Mouse (Mus musculus): Measurements from ENCODE around the gene Olfr313.
"Not testable (repeated sequence)": the region's sequence is repeated elsewhere in the genome, so short reads cannot be mapped to it uniquely, and the experiment has no call there.

Gene Olfr313

DNA sequence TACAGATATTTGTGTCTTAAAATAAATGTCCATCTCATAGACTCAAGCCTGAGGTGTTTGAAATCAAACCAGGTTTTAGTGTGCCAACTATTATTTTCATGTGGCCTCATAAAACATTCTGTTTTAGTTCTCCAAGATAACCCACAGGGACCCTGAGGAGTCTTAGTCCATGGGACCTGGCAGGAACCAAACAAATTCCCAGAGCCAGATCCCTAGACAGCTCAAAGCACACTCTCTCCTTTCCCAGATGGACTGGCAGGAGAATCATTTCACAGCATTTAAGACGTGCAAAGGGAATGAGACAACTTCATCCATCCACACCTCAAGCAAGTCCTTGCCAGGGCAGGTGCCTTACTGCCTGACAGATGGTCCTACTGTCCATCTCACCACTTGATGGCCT lies at the start of gene Olfr313:
Olfr313 (plus strand) TSS at position 301 of the 400 bp plus-strand sequence.
- not testable (repeated sequence) for DNase-seq (ENCODE audit: low spot score in 2 of 2)

GRCm38 (mm10) chr11:58772888-58773287 lies 41.9 kb upstream of the Olfr313 start, which contains the start of gene Olfr315:
Gene Olfr315, plus strand, starts transcription at chr11:58773188.
- DNase-seq (ENCODE audit: low spot score in 2 of 2) = no peak

- DNase-seq (ENCODE audit: low spot score in 2 of 2) = no peak
Observed at GRCm38 (mm10) chr11:58782480-58783089, 32.2 kb upstream of the Olfr313 start, which contains the start of gene Olfr314. Gene Olfr314, plus strand, starts transcription at chr11:58782952.

DNA sequence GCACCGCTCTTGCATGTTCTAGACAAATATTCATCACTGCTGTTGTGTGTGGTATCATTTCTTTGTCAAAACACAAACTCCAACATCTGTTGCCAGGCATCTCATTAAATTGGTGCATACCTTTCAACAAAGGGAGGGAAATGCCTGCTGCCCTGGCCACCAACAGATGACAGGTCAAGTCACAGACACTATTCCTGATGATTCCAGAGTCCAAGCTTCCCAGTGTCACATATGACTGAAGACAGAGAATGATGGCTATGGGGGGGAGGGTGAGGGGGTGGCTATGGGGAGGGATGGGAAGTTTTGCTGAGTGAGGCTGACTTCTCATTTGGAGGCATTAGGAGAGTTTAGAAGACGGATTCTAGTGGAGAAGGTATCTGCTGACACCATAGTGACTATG lies 30.6 kb upstream of the Olfr313 start:
- no peak for DNase-seq (ENCODE audit: low spot score in 2 of 2)

- DNase-seq (ENCODE audit: low spot score in 2 of 2) = no peak
Observed at GRCm38 (mm10) chr11:58787651-58788050, 27.1 kb upstream of the Olfr313 start.

DNA sequence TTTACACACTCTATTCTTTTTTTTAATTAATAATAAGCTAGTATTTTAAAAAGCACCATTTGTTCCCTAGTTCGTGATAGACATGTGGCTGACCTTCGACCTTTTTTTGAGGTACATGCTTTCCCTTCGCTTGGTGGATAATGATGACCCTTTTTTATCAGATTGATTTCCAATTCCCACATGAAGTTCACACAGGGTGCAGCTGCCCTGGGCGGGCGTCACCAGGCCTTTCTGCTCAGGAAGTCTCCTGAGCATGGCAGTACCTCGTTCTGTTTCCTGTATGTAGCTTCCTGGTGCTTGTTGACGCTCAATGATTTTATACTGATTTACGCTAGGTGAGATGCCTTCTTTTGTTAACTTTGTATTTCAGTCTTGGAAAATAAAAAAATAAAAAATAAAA lies 26.5 kb upstream of the Olfr313 start:
- no peak for DNase-seq (ENCODE audit: low spot score in 2 of 2)

- no peak for DNase-seq (ENCODE audit: low spot score in 2 of 2)
Observed at GRCm38 (mm10) chr11:58789532-58789931, 25.3 kb upstream of the Olfr313 start.

- no peak for DNase-seq (ENCODE audit: low spot score in 2 of 2)
Observed at GRCm38 (mm10) chr11:58790053-58790452, 24.7 kb upstream of the Olfr313 start.

- no peak for DNase-seq (ENCODE audit: low spot score in 2 of 2)
Observed at GRCm38 (mm10) chr11:58790646-58791045, 24.2 kb upstream of the Olfr313 start.

DNA sequence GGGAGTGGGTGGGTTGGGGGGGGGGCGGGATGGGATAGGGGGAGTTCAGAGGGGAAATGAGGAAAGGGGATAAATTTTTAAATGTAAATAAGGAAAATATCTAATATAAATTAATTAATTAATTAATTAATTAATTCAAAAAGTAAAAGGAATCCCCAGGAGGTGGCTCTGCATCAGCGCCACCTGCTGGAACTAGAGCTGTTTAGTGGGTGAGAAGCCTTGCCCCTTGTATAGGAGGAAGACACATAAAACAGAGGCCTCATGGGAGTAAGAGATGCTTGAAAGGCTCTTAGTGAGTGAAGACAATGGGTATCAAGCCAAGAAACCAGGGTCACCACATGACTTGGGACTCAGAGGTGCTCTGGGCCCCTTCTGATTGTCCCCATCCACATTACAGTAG lies 18.9 kb upstream of the Olfr313 start:
- DNase-seq (ENCODE audit: low spot score in 2 of 2) = no peak

DNA sequence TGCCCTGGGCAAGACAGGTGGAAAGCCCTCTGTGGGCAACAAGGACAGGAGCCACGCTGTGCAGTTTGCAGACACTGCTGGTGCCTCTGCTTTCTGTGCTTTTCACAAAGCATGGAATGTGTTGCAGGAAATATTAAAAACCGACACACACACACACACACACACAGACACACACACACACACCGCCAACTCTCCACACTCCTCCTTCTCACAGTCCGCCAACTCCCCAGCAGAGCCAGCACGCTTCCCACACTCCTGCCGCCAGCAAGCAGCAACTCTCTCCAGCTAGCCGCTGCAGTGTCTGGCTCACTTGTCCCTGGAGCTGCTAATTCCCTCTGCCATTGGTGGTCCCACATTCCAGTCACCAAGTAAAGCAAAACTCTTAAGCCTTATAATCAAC lies 17.9 kb upstream of the Olfr313 start:
- DNase-seq (ENCODE audit: low spot score in 2 of 2) = no peak

GRCm38 (mm10) chr11:58799747-58800146 lies 15.1 kb upstream of the Olfr313 start:
- no peak for DNase-seq (ENCODE audit: low spot score in 2 of 2)

GRCm38 (mm10) chr11:58801558-58802228 lies 13.1 kb upstream of the Olfr313 start, which contains the start of gene Fam183b:
Gene Fam183b, minus strand, starts transcription at chr11:58801960.
- DNase-seq (ENCODE audit: low spot score in 2 of 2) = no peak

DNA sequence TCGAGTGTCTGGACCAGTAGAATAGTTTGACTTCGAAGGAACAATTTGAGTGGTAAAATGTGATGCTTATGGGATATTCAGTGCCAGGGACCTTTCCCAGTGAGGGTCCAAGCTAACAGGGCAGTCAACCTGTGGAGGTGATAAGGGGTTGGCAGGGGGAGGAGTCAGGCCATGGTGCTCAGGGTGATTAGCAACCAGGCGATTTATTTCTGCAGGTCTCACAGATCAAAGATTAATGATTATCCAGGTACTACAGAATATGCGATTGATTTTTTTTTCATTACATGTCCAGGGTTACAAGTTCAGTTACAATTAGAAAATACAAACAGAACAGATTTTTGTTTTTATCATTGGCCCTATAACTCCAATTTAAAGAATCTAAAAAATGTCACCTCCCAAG lies 10.9 kb upstream of the Olfr313 start:
- DNase-seq (ENCODE audit: low spot score in 2 of 2) = no peak

- no peak for DNase-seq (ENCODE audit: low spot score in 2 of 2)
Observed at GRCm38 (mm10) chr11:58804393-58804792, 10.4 kb upstream of the Olfr313 start.

- DNase-seq (ENCODE audit: low spot score in 2 of 2) = no peak
Observed at GRCm38 (mm10) chr11:58812001-58812400, 2.8 kb upstream of the Olfr313 start.

GRCm38 (mm10) chr11:58815676-58816075 lies 876 bp downstream of the Olfr313 start:
- DNase-seq (ENCODE audit: low spot score in 2 of 2) = no peak

DNA sequence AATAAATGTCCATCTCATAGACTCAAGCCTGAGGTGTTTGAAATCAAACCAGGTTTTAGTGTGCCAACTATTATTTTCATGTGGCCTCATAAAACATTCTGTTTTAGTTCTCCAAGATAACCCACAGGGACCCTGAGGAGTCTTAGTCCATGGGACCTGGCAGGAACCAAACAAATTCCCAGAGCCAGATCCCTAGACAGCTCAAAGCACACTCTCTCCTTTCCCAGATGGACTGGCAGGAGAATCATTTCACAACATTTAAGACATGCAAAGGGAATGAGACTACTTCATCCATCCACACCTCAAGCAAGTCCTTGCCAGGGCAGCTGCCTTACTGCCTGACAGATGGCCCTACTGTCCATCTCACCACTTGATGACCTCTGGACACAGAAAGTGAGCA lies 14.1 kb downstream of the Olfr313 start, which contains the start of gene Olfr312:
Olfr312 (plus strand) TSS at position 301 of the 400 bp plus-strand sequence.
- not testable (repeated sequence) for DNase-seq (ENCODE audit: low spot score in 2 of 2)

GRCm38 (mm10) chr11:58829764-58830163 lies 15.0 kb downstream of the Olfr313 start:
- no peak for DNase-seq (ENCODE audit: low spot score in 2 of 2)

DNA sequence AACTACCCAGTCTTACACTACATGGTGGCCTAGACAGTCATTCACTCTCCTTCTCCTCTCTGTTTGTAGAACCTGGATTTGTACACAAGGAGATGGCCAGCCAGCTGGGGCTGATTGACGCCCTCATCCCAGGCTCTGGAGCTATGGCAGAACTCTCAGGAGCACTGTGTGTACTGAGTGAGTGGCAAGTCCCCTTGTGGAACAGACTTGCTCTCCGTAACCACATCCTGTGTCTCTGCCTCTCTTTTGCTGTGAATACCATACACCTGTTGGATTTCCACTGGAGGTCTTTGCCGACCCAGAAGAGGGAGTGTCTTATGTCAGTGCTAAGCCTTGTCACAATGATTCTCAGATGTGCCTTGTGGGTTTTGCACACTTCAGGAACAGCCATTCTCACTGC lies 17.7 kb downstream of the Olfr313 start:
- DNase-seq (ENCODE audit: low spot score in 2 of 2) = not testable (repeated sequence)

DNA sequence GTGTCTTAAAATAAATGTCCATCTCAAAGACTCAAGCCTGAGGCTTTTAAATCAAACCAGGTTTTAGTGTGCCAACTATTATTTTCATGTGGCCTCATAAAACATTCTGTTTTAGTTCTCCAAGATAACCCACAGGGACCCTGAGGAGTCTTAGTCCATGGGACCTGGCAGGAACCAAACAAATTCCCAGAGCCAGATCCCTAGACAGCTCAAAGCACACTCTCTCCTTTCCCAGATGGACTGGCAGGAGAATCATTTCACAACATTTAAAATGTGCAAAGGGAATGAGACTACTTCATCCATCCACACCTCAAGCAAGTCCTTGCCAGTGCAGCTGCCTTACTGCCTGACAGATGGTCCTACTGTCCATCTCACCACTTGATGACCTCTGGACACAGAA lies 24.2 kb downstream of the Olfr313 start, which contains the start of gene Olfr311:
Olfr311 (plus strand) TSS at position 301 of the 400 bp plus-strand sequence.
- not testable (repeated sequence) for DNase-seq (ENCODE audit: low spot score in 2 of 2)

- DNase-seq (ENCODE audit: low spot score in 2 of 2) = peak; percentile 52 to 84
Observed at GRCm38 (mm10) chr11:58846919-58847461, 32.2 kb downstream of the Olfr313 start, which contains the start of gene Gm12258. Gene Gm12258, plus strand, starts transcription at chr11:58847158.

- no peak for DNase-seq (ENCODE audit: low spot score in 2 of 2)
Observed at GRCm38 (mm10) chr11:58847636-58848035, 32.8 kb downstream of the Olfr313 start.

Data from urinary bladder, adult 18-20 months (tissue).